Mouse (Mus musculus) cerebellum, adult 2 months (tissue): Measurements from ENCODE around the gene Map6.

Experiments used
- CTCF ChIP-seq: fragments of 200-500 bp; IDR thresholded peaks from 2 replicates; pipeline ENCODE4 v1.5.1; 2011; ENCODE audit warnings: low read depth, mild to moderate bottlenecking, control low read depth, low read length, moderate library complexity, borderline replicate concordance; ENCODE audit not compliant: insufficient read depth
- POLR2A ChIP-seq: fragments of 200-500 bp; IDR thresholded peaks from 2 replicates; pipeline ENCODE4 v1.6.1; 2011; ENCODE audit warnings: low read length, control low read depth, borderline replicate concordance; ENCODE audit not compliant: insufficient read depth

GRCm38 (mm10) chr7:99275131-99275530 lies 7.9 kb downstream of the Map6 start:
- TF ChIP-seq CTCF, result no peak
- TF ChIP-seq POLR2A, result no peak
